Mouse (Mus musculus) thymus, postnatal 10 days (tissue): Measurements from ENCODE around the gene Cd300e.

Source experiments
- DNase-seq, 2 experiments: peaks; one replicate each; pipeline ENCODE4 v3.0.0; 2021; ENCODE audit warnings: low spot score in 2 of 2

Cd300e gene

DNA sequence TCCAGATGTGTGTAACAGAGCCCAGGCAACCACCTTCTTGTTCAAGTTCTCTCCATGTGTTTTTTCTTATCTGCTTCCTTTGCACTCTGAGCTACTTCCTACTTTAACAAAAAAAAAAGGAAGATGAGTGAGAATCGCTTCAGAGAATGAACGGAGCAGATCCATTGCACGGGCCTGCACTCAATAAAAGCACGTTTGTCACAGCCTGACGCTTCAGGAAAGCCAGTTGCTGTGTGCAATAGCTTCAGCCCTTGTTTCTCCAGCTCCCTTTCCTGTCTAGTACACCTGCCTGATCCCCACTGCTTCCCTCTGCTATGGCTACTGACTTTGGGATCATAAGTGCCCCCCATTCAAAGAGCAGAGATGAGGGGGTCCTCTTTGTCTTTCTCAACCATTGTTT lies at the start of gene Cd300e:
Cd300e (minus strand) TSS at position 101 of the 400 bp plus-strand sequence.
- no peak for DNase-seq

DNA sequence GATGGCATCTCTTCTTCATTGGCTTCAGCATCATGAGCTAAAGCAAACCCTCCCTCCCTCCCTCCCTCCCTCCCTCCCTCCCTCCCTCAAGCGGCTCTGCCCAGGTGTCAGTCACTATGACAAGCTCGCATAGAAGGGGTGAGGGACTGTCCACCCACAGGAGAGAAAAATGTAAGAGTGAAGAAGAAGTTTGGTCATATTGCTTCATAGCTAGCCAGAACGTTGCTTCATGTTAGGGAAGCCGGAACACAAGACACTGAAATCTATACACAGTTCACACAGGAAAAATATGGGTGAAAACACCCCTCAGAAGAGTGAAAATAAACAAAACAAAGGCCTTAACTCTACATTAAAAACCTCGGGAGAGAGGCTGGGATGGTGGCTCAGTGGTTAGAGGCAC lies 48.3 kb upstream of the Cd300e start:
- no peak for DNase-seq

DNA sequence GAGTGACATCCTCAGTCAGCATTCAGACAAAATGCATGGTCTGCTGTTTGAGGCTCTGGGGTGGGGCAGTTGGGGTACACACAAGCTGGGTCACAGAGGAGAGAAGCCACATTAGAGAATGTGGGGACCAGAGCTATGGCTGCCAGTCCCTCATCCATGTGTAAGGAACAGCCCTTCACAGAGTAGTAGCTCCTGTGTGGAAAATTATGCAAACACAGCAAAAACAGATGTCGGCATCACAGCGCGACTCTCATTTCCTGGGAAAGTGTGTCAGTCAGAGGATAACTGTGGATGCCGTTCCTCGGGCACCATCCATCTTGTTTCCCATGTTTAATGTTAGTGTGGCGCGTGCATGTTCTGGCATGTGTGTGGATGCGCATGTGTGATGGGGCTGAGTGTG lies 46.2 kb upstream of the Cd300e start:
- no peak for DNase-seq

DNA sequence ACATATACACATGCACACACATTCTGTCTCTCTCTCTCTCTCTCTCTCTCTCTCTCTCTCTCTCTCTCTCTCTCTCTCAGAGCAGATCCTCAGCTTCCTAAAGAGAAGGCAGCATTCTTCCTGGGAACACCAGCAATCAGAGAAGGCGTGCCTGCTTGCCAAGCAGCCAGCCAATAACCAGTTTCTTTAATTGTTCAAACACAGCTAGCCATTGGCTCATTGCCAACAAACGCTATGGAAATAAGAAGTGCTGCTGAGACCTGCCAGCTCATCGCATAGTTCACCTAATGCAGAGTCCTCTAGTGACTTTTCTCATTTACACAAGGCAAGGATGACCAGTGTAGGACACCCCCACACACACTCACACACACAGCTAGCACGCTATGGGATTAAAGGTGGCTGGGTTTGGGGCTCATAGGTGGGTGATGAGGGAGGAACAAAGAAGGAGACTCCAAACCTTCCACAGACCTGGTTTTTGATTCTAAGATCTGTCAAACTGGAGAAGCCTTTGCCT lies 45.5 kb upstream of the Cd300e start:
- no peak for DNase-seq

DNA sequence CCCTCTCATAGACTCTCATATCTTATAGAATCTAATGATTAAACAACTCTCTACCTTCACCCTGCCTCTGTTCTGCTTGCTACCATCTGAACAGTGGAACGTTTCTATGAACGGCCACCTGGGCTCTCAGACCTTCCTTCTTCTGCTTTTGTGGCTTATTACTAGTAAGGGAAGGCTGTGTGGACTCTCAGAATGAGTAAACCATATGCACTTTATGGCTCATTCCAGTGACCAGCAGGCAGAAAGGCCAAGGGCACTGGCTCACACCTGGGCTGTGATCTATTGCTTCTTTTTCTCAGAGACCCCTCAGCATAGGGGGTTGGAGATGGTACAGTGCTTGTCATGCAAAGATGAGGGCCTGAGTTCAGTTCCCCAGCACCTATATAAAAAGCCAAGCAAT lies 44.7 kb upstream of the Cd300e start:
- DNase-seq: no peak

DNA sequence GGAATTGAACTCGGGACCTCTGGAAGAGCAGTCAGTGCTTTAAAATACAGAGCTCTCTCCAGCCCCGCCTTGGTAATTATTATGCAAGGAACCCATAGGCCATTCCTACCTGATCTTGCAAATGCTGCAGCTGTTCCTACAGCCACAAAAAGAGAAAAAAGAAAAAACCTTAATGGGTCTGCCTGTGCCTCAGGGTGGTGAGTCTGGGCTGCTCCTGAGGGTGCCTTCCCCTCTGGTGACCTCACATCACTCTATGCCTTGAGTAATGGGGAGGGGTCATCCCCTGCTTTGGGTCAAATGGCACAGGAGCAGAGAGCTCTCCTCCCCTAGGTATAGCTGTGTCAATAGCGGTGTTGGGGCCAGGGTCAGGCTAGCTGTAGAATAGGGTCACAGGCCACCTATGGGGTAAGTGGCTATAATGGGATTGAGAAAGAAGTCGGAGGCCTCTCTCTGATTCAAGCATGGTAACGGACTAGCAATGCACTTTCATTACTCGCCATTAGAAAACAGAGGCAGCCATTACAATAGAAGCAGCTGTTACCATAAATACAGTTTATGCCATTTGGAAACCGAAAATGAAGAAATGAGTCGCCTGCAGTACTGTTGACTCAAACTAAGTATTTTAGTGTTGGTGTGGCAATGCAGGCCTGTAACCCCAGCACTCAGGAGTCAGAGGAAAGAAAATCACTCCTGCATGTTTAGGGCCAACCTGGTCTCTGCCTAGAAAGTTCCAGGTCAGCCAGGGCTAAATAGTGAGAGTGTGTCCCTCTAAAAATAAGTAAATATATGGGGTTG lies 43.0 kb upstream of the Cd300e start:
- DNase-seq: no peak

DNA sequence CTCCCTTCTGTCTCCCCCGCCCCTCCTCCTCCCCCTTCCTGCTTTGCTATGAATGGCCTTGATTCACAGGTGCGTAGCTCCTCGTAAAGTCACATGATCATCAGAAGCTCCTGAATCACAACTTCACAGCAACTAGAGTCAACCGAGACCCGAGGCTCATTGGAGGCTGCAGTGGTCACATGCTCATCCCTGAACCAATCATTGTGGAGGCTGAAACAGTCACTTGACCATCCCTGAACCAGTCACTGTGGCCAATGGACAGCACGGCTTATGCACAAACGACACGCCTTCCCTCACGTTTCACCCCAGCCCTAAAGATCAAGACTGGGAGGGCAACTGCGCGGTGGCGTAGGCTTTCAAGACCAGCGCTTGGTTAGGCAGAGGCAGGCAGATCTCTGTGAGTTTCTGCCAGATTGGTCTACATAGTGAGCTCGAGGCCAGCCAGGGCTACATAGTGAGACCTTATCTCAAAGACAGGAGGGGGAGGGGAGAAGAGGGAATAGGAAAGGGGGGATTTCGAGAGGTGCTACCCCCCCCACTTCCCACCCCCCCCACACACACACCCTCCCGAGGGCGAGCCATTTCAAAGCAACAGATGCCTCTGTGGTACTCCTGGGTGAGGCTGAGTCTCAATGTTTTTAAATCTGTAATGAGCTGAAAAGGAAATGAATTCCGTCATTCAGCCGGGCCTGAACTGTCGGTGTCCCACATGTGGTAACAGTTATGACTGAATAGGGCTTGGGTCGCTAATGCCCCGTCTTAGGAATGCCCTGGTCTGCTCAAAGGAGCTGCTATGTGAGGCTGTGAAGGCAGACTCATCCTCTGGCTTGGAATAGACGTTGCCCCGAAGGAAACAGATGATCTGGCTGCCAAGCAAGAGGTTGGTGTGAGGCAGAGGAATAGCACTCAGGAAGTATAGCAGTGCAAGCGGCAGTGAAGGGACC lies 41.8 kb upstream of the Cd300e start:
- no peak for DNase-seq

DNA sequence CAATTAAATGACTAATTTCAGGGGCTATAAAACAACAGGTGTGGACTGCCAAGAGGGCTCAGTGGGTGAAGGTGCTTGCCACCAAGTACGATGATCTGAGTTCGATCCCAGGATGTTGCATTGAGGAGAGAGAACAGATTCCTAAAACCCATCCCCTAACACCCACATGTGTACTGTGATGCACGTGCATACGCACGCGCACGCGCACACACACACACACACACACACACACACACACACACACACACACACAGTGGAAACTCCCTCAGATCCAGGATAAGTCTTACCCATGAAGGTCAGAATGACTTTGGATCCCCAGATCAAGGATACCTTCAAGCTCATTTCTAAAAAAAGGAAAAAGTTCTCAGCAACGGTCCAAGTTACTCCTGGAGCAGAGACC lies 40.1 kb upstream of the Cd300e start:
- DNase-seq: no peak

DNA sequence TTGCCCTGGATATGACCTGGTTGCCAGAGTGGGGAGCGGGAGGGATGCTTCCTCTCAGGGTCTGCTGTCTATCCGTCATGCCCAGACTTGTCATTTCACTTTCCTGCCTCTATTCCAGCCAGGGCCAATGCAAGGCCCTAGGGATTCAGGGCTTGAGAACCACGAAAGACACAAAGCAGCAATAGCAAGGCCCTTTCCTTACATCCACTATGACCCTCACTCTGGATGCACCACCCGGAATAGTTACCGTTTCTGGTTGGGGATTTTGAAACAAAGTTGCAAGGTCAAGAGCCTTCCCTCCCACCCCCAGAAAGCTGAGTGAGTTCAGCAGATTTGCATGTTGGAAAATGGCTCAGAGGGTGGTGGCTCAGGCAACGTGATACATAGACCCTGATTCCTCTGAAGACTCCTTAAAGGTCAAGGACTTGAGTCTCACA lies 39.7 kb upstream of the Cd300e start:
- no peak for DNase-seq

DNA sequence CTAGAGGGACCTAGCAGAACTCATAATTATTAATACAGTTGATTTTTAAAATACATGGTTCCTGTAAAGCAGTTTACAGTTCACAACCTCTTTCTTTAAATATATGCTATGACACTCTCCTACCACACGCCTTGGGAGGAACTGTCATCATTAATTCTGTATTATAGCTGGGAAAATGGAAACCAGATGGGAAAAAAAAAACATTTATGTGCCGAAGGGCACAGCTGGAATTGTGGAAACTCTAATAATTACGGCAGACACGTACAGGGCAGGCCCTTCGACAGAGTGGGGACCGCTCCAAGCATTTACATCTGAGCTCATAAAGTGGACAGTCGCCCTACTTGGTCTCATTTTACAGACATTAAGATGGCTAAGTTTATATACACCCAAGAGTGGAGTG lies 38.8 kb upstream of the Cd300e start:
- DNase-seq: no peak

DNA sequence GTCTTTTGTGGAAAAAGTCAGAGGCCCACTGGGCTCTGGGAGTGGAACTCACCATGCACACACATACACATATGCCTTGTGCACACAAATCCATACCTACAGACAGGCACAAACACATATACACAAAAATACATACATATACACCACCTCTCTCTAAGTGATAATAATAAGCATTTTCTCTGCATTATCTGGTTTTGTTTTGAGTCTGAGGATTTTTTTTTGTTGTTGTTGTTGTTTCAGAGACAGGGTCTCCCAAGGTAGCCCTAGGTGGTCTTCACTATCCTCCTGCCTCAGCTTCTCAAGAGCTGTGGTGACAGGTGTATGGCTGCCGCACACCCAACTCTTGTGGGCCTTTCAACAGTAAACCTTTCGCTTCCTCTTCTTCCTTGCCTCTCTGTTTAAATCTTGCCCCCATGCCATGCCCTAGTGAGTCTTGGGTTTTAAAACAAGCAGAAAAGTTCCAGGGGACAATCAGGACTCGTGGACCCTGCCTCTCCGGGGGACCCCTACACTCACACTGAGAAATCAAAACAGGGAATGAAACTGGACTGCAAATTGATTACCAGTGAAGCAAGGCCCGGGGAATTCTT lies 38.1 kb upstream of the Cd300e start:
- DNase-seq: no peak

DNA sequence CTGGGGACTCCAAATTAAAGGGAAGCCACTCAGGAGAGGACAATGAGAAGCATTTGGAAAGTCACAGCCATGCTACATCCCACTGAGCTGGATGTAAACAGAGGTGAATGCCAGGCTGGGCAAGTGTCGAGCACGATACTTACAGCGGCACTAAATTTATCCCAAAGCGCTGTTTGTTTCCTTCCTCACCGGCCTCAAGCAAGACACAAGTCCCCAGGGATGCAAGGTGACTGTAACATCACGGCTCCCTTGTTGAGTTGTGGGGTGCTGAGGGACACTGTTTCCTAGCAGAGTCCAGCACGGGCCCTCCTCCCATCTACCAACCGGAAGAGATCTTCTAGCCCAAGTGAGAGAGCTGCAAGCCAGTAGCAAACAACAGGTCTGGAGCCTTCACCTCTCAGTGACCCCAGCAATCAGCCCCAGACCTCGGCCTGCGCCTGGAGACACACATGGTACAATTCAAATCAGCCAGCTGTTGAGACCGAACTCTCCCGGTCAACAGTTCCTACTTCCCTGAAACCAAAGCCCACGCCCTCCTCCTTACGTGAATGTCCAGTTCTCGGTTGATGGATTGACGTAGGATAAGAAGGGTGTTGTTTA lies 37.4 kb upstream of the Cd300e start:
- DNase-seq: no peak

DNA sequence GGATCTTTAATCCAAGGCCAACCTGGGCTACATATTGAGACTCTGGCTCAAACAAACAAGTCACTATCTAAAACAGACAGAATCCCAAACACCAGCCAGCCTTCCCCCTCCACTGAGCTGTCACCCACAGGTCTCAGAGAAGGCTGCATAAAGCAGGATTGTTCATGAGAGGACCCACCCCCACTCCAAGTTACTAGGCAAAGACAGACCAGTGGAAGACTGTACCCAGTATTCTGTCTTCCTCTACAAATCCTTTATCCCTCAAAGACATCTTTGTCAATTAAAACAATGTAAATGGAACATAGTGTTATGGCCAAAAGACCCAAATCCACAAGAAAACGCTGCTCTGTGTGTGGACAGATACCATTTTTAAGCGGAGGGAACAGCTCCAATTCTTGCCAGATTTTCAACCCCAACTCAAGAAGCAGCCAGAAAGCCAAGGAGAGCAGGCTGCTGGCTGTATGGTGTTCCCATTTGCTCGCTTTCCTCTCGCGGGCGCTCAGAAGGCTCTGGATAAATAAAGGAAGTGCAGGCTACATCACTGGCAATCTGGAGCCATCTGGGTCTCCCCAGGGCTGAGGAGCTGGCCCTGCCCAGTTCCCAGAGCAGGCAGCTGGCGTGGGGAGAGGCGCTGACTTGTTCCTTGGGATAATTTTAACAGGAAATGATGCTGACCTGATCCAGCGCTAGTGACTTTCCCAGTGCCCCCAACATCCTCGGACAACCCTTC lies 36.4 kb upstream of the Cd300e start:
- no peak for DNase-seq

DNA sequence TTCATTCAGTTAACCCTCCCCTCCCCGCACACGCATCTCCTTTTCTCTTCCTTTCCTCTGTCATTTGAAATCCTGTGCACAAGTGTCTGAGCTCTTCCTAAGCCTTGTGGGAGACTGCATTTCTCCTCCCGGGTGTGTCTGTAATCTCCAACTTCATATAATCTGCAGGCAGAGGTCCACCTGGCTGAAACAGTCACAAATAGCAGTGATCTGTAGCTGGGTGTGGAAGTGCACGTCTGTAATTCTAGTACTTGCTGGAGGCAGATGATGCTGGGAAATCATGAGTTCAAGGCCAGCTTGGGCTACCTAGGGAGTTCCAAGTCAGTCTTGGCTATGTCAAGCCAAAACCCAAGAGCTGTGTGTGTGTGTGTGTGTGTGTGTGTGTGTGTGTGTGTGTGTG lies 30.2 kb upstream of the Cd300e start:
- DNase-seq: no peak

DNA sequence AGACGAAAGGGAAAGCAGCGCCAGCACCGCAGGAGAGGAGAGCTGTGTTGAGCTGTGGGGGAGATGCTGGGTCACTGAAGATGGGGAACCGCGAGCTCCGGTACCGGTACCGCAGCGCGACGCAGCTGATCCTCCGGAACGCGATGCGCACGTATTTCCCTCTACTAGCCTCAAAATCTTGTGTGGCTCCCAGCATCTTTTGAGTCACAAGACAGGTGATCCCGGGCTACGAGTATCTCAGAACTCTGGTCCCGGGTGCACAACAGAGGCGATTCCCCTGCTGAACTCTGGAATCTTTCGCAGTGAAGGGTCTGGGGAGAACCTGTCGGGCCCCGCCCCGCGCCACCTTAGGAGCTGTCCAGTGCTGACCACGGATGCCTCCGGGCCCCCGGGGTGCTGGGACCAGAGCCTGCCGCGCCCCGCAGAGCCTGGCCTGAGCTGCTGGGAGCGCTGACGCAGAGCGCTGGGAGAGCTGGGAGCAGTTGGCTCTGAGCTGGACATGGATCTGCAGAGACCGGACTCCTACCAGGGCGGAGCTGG lies 29.5 kb upstream of the Cd300e start, which contains the start of gene Rab37:
Rab37 (plus strand) TSS at position 70 of the 540 bp plus-strand sequence.
- DNase-seq: no peak

DNA sequence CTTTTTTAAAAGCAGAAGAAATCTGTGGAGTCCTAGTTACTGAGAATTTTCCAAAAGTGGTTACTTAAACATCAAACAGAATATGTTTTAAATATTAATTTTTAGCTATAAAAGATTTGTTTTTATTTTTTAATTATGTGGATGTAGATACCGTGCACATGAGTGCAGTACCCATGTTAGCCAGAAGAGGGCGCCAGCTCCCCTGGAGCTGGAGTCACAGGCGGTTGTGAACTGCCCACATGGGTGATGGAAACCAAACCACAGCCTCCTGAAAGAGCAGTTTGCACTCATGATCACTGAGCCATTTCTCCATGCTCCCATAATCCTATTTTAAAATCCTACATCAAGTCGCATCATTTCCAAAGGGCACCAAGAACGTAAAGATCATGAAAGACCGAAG lies 27.9 kb upstream of the Cd300e start:
- no peak for DNase-seq

DNA sequence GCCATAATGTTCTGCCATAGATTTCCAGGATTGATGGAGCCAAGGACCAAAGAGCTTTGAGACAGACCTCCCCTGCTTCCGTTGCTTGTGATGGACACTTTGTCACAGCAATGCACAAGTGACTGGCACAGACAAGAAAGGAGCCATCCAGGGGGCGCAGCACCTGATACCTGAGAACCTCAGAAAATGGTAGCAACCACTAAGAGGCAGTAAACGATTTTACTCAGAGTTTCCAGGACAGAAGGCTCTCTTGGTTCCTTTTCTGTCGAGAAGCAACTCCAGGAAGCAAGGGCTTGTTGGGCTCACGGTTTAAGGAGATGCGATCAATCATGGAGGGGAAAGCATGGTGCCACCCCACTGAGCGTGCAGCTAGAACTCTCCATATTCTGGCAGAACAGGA lies 24.2 kb upstream of the Cd300e start:
- no peak for DNase-seq

DNA sequence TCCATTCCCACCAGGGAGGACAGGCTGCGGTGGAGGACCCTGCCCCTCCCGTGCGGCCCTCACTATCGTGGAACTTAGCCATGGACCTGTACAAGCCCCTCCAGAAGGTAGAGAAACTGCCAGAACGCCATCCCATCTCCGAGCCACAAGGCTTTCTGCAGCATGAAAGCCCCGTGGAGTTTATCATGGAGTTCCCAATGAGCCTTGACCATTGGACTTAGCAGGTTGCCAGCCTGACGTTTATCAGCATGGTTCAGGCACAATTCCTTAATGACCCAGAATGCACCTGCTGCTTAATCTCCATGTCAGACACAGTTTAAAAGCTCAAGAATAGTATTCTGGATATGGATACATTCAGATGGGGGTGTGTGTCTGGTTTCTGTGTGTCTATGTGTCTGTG lies 23.1 kb upstream of the Cd300e start:
- DNase-seq: no peak

DNA sequence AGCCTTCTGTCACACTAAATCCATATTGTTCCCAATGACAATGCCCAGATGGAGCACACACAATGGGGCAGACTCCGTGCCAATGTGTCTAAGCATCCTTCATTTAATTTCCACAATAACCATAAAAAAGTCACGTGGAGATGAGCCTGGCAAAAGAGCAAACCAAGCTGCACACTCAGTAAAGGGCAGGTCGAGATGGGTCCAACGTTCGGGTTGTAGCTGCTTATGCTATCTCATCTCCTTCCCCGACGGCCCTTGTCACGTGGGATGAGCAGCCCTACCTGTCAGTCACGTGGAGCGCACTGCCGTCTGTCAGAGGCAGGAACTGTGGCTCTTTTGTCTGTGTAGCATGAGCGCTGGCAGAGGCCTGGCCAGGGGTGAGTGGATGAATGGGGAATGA lies 22.6 kb upstream of the Cd300e start:
- no peak for DNase-seq

DNA sequence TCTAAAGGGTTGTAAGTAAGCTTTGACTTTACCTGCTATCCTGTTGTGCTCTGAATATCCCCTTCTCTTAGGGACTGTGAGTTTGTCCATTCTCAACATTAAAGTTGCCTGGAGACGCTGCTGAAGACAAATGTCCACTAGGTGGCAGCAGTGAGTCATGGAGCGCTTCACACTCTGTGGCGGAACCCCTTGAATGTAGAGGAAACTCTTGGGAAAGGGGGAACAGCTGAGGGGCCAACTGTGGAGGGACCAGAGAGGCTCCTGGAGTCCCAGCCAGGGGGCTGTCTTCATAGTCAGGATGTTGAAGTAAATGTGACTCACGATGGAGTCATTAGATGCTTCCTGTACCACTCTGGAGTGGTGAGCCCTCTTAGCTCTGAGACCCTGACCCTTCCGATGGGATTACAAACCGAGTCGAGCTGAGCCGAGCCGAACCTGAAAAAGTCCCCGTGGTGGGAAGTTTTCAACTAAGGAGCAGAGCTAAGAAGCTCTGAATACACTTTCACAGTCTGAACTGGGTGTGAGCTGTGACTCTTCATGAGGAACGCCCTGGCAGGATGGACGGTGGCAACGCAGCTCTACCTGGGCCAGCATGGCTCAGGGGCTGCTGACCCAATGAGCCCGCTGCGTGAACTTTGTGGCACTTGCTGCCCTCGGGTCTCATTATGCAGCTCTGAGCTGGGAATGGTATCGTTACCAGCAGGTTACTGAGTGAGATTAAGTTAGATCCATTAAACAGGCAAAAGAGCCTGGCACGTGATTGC lies 21.6 kb upstream of the Cd300e start:
- peak; percentile 23 to 79 for DNase-seq
